Mouse (Mus musculus) liver, embryonic 13.5 days (tissue): ENCODE measurements around the gene Tmod2. TPM values are rescaled to one million over a fixed set of nuclear protein-coding genes. Genes with fewer than 3 reads are reported as not detected.

Experiments
- ATAC-seq: fragments of 200-750 bp; cut with Nextera tagmentation; 2 replicates; pipeline ENCODE4 v1.8.0; 2017; ENCODE audit warnings: low read depth, mild to moderate bottlenecking, moderate number of reproducible peaks, moderate library complexity
- DNase-seq: peaks from one replicate; pipeline ENCODE4 v3.0.0; 2022
- H3K27ac ChIP-seq: fragments of 300-500 bp; sonication (generic); 2 replicates; pipeline ENCODE4 v1.5.1; 2015; ENCODE audit warnings: moderate library complexity, mild to moderate bottlenecking, inconsistent platforms
- H3K27me3 ChIP-seq: fragments of 300-500 bp; sonication (generic); 2 replicates; pipeline ENCODE4 v1.6.1; 2015; ENCODE audit warnings: mild to moderate bottlenecking, inconsistent platforms
- H3K36me3 ChIP-seq: fragments of 300-500 bp; sonication (generic); 2 replicates; pipeline ENCODE4 v1.6.1; 2015; ENCODE audit warnings: mild to moderate bottlenecking, inconsistent platforms
- H3K4me1 ChIP-seq: fragments of 300-500 bp; sonication (generic); replicated peaks from 2 replicates; pipeline ENCODE4 v1.6.1; 2015; ENCODE audit warnings: inconsistent platforms
- H3K4me2 ChIP-seq: fragments of 300-500 bp; sonication (generic); 2 replicates; pipeline ENCODE4 v1.6.1; 2015; ENCODE audit warnings: inconsistent platforms, mild to moderate bottlenecking, moderate library complexity
- H3K4me3 ChIP-seq: fragments of 300-500 bp; sonication (generic); replicated peaks from 2 replicates; pipeline ENCODE4 v1.5.1; 2015; ENCODE audit warnings: mild to moderate bottlenecking, inconsistent platforms
- H3K9ac ChIP-seq: fragments of 300-500 bp; sonication (generic); 2 replicates; pipeline ENCODE4 v1.6.1; 2015; ENCODE audit warnings: mild to moderate bottlenecking, inconsistent platforms
- H3K9me3 ChIP-seq: fragments of 300-500 bp; sonication (generic); replicated peaks from 2 replicates; pipeline ENCODE4 v1.6.1; 2016; ENCODE audit warnings: inconsistent platforms
- WGBS: fragments of 180-500 bp; shearing (Covaris S2); methylation state at CpG from one replicate; pipeline ENCODE4 v1.1.7; 2015; ENCODE audit not compliant: insufficient replicate concordance; 5-methylcytosine and 5-hydroxymethylcytosine counted together
- polyA plus RNA-seq: library from polyadenylated mRNA; unstranded; fragments of >200 nt; fragmentation: Nextera tagmentation; extraction: Ambion mirVana; gene quantifications from 2 replicates; pipeline ENCODE4 v1.2.1, GENCODE M21; 2015

Tmod2 gene
- polyA plus RNA-seq, 1 experiment from 2014 or later: 0.62 TPM

- H3K36me3 ChIP-seq: no peaks in the 10 kb centered on the region; the same call in 1 of the 2 replicates
- no peak overlapping the region for H3K27ac ChIP-seq
- H3K27me3 ChIP-seq: no peaks in the 10 kb centered on the region
- DNase-seq (no peak), ATAC-seq (no peak)
- no peaks in the 10 kb centered on the region for H3K4me1 ChIP-seq
- no peaks in the 10 kb centered on the region for H3K9me3 ChIP-seq
- no peak overlapping the region for H3K9ac ChIP-seq
- H3K4me2 ChIP-seq: no peak overlapping the region
- no peak overlapping the region for H3K4me3 ChIP-seq
- WGBS: 83% methylated on average over 8 of the region's 8 CpGs
These were observed 90.2 kb downstream of the Tmod2 start for GRCm38 (mm10) chr9:75520940-75521339.

GRCm38 (mm10) chr9:75517751-75518150, 93.4 kb downstream of the Tmod2 start:
- WGBS: 70% methylated on average over 3 of the region's 3 CpGs
- Histone ChIP-seq H3K27ac (no peak overlapping the region), H3K27me3 (no peaks in the 10 kb centered on the region), H3K9ac (no peak overlapping the region), H3K36me3 (peaks cover 11% of the 10 kb centered on the region), H3K4me2 (no peak overlapping the region), H3K4me1 (no peaks in the 10 kb centered on the region), H3K9me3 (no peaks in the 10 kb centered on the region), H3K4me3 (no peak overlapping the region)
- DNase-seq (no peak), ATAC-seq (no peak)

Other genes starting within 250 kb of the Tmod2 start
- 23.4 and 27.4 TPM in 2 replicates for gene Mapk6, start 201.3 kb downstream of the Tmod2 start, polyA plus RNA-seq
- 18.9 and 23.1 TPM in 2 replicates for gene Leo1, start 169.8 kb downstream of the Tmod2 start, polyA plus RNA-seq
- gene Tmod3, start 51.7 kb downstream of the Tmod2 start, polyA plus RNA-seq: 28.9 and 38.5 TPM in 2 replicates
- gene Lysmd2, start 14.4 kb upstream of the Tmod2 start, polyA plus RNA-seq: 3.7 and 3.8 TPM in 2 replicates
- 0.12 and 0.17 TPM in 2 replicates for gene Scg3, start 72.7 kb upstream of the Tmod2 start, polyA plus RNA-seq
- 1.9 and 2.5 TPM in 2 replicates for gene Bmp5, start 164.0 kb upstream of the Tmod2 start, polyA plus RNA-seq